Mouse (Mus musculus): ENCODE data around the gene Psmd3.

GRCm38 (mm10) chr11:98740393-98741050 lies 58.2 kb downstream of the Psmd3 start, which contains the start of gene Thra:
- TF ChIP-seq CTCF (IDR thresholded peaks at IDR 0.05; ENCODE audit: low read depth): no peak
- TF ChIP-seq EP300 (IDR thresholded peaks at IDR 0.05; ENCODE audit: low read depth): no peak

Measured in heart, postnatal 0 days (tissue).